Mouse (Mus musculus): Measurements from ENCODE around the gene Bcas3. TPM values are rescaled to one million over a fixed set of nuclear protein-coding genes. Genes with fewer than 3 reads are reported as not detected.
"Not testable (repeated sequence)": the region's sequence is repeated elsewhere in the genome, so short reads cannot be mapped to it uniquely, and the experiment has no call there.

The Bcas3 gene
- polyA plus RNA-seq, 2 experiments from 2014 or later: 31.7 to 46.6 TPM

DNA sequence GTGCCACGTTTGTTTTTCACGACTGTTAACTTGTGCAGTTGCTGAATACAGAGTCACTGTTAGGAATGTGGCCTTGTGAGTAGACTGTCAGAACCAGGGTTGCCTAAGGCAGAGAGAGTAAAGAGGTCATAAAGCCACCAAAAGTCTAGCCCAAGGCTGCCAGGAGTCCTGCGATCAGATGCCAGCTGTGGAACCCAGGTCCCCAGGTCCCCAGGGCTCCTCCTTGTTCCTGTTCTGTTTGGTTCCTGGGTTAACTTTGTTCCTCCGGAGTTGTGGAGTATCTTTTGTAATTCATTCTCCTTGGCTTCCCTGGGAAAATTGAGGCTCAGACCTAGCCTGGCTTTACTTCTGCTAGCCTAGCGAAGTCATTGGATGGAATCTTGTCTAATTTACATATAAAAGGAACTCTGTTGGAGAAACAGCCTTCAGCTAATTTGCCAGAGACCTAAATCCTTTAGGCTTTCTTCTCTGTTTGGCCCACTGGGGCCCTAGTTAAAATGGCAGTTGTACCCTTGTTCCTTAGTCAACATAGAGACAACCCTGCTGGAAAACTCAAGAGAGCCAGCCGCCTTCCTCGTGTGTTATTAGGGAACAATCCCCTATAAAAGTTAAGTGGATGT lies 361.5 kb downstream of the Bcas3 start:
- no peak for ATAC-seq

DNA sequence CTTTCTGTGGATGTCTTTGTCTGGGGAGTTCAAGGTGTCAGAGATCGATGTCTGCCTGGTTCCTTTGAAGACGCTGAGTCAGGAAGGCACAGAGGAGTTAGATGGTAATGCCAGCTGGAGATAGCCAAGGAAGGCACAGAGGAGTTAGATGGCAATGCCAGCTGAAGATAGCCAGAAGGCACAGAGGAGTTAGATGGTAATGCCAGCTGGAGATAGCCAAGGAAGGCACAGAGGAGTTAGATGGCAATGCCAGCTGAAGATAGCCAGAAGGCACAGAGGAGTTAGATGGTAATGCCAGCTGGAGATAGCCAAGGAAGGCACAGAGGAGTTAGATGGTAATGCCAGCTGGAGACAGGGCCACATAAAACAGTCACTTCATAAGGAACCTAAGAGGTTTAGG lies 363.8 kb downstream of the Bcas3 start:
- ATAC-seq: not testable (repeated sequence)

DNA sequence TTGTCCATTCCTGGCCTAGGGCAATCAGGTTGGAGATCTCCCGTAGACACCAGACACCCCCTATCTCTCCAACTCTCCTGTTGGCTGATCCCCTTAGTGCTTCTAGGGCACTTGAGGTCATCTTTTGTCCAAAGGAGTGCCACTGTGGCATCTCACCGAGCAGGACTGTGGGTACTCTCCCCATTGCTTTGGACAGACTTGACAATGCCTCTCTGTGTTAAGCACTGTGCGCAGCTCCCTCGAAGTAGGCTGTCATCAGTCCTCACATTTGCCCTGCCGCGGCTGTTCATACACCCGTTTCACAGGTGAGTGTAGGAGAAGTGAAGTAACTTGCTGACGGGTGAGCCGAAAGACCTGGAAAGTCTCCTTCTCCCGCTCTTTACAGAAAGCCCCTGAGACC lies 366.1 kb downstream of the Bcas3 start:
- ATAC-seq: no peak

DNA sequence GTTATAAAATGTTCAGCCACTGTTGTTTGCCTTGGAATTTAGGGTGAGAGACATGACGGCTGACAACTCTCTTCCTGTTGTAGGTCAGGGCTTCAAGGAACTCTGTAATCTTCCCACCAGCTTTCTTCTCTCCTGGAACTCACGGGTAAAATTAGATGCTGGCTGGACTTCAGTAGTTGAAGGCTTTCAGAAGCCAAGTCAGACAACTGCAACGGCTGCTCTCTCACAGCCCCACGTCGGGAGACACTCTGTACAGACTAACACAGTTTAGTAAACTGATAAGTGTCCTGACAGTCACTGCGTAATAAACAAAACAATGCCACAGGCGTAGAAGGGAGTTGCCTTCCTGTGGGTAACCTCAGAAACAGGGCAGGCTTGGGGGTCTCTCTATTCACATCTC lies 366.8 kb downstream of the Bcas3 start:
- no peak for ATAC-seq

DNA sequence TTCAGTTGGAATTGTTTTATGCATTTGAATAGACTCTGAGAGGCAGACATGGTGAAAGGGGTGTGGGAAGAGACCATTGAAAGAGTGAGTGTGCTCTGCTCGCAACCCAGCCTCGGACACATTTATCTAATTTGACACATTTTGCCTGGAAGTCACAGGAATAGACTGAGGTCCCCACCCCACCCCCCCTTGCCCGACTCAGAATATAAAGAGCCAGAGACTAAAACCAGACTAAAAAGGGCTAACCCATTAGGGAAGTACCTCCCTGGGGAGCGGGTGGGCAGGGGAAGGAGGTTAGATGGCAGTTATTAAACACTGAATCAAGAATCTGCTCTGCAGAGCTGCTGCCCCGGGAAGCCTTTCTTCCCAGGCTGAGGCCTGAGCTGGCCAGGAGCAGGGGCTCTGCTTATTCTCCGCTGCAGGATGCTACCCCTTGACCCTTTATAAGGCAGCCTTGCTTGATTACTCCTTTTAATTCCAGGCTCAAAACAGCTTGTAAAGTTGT lies 367.4 kb downstream of the Bcas3 start:
- ATAC-seq: no peak

DNA sequence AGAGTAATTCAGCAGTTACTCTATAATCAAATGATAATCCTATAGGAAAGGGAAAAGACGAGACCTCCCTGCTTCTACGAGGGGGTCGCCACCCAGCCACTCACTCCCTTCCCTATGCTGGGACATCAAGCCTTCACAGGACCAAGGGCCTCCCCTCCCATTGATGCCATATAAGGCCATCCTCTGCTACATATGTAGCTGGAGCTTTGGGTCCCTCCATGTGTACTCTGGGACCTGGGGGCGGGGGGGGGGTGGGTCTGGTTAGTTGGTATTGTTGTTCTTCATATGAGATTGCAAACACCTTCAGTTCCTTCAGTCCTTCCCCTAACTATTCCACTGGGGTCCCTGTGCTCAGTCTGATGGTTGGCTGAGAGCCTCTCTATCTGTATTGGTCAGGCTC lies 369.0 kb downstream of the Bcas3 start:
- ATAC-seq: no peak

GRCm38 (mm10) chr11:85724159-85724558 lies 371.2 kb downstream of the Bcas3 start:
- ATAC-seq: no peak

- ATAC-seq: no peak
Measured at GRCm38 (mm10) chr11:85729725-85730124, 376.8 kb downstream of the Bcas3 start.

DNA sequence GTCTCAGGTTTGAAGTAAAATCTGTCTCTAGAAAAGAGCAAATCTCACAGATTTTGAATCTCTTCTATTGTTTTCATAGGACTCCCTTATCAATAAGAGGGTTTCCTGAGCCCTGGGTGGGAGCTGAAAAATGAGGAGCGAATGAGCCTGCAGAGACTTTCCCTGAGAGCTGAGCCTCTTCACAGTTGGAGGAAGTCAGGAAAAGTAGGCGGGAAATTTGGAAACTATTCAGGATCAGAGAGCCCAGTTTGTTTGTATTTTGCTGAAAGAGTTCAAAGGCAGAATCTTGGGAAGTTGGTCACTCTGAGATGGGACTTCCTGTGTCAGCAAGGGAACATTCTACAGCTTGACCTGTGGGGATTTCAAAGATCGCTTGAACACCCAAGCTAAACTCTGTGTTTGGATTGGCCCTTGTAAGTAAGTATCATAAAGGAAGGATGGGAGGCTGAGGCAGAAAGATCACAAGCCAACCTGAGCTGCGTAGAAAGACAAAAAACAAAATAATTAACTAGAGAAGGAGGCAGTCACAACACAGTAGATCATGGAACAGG lies 379.6 kb downstream of the Bcas3 start:
- ATAC-seq: no peak

DNA sequence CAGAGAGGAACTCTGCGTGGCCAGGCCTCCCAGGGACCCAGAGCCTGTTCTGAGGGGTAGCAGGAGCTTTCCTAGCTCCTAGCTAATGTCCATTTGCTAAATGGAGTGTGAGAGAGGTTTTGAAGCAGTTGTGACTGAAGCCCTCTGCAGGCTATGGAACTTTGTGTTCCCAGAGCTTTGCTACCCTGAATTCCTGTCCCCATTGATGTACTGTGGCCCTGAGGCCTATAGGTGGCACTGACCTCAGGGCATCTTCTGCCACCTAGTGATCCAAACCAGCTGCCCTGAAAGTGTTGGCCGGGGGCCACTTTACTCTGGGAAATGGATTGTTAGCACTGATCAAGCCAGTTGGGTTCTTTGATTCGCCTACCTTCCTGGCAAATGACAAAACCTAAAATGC lies 380.6 kb downstream of the Bcas3 start:
- no peak for ATAC-seq

DNA sequence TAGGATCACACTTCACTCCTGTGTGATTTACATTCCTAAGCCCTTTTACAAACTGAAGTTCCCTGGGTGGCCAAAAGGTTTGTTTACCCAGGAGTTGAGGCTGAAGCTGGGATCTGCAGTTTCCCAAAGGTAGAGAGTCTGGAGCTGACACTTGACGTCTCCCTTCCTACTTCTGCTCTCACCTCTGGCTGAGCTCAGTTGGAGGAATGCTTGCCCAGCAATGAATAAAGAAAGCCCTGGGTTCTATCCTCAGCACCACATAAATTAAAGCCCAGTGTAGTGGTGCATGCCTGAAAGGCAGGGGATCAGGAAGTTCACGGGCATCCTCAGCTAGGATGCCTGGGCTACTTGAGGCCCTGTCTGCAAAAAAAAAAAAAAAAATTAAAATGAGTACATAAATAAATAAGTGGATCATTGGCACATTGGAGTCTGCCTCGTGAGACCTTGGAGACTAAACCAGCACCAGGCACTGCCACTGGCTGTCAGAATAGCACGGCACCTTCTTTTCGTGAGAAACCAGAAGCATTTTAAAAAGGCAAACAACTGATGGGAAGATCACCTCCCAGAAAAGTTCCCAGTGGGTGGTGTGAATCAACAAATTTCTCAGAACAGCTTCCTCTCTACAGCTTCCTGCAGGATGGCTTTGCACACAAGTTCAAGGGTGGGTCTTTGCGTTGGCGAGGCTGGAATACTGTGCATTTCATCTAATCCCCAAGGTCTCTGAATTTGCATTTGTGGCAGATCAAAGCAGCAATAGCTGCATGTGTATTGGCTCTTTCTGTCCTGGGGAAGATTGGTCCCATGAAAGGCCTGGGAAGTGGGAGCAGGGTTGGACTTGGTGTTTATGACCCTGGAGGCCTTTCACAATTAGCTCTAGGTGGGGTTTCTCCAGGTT lies 381.6 kb downstream of the Bcas3 start:
- no peak for ATAC-seq

DNA sequence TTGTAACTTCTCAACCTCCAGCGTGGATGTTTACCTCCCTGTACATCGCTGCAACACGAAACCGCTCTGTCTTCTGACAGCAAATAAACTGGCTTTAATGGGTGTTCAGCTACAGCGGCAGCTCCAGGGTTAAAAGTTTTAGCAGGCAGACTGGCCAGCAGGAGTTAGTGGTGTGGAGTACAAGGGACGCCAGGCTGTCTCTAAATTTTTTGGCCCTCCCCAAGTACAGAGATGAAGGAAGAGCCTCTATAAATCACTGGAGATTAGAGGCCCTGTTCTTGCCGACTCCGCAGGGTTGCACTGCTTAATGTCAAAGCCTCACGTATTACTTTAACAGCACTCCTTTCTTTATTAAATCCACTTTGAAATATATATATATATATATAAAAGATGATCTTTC lies 384.3 kb downstream of the Bcas3 start:
- ATAC-seq: no peak

- no peak for ATAC-seq
Measured at GRCm38 (mm10) chr11:85737893-85738292, 384.9 kb downstream of the Bcas3 start.

DNA sequence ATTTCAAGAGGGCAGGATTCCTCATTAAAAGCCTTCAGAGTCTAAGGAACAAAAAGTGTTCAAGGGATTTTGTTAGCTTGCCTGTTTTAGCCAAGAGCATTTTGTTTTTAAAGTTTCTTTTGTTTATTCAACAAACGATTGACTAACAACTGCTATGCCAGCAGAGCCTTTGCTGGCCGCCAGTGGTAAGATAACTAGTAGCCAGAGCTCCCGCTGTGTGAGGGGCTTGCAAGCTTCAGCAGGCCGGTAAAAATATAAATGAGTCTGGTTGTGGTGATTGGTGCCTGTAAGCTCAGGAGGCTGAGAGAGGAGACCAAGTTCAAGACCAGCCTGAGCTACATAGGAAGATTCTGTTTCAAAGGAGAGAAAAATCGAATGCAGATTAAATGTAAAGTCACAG lies 385.6 kb downstream of the Bcas3 start:
- ATAC-seq: no peak

DNA sequence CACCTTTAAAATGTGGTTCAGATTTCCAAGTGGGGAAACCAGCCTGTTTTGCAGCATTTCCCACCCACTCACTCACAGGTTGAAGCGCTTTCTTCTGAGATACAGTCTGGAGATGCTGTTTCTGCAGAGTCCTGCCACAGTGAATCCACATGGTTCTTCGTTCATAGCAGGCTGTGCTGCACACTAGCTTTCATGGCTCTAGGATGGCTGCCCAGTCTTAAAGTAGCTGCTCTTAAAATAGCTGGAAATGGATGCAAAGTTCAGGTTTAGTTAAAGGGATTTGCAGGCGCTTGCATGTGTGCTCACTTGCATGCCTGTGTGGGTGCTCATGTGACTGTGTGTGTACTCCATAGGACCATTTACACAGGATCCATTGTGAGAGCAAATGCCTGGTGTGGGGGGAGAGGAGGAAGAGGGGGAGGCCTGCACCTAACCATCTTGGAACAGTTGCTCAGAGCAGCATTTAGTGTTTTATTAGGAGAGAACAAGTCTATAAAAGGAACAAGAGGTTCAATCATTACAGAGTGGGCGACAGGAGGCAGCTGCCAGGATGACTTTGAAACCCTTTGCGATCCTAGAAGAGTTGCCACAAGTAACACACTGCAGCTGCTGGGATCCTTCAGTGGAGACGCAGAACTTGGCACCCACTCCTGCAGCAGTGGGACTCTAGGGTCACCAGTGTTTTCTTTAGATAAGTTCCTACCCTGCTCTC lies 386.5 kb downstream of the Bcas3 start:
- no peak for ATAC-seq

DNA sequence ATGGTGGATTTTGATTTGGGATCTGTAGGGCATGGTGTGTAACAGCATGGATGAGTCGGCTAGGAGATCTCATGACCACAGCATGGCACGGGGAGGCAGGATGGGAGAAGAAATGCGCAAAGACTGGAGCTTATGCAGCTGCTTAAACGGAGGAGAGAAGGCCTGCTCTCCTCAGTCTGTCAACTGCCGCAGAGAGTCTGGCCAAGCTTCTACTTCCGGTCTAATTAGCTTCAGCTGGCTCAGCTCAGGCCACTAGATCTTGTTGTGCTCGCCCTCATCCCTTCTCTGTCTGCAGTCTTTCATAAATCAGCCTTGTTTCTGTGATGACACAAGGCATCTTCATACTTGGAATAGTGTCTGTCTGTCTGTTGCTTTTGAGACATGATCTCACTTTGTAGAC lies 393.4 kb downstream of the Bcas3 start:
- ATAC-seq: no peak

DNA sequence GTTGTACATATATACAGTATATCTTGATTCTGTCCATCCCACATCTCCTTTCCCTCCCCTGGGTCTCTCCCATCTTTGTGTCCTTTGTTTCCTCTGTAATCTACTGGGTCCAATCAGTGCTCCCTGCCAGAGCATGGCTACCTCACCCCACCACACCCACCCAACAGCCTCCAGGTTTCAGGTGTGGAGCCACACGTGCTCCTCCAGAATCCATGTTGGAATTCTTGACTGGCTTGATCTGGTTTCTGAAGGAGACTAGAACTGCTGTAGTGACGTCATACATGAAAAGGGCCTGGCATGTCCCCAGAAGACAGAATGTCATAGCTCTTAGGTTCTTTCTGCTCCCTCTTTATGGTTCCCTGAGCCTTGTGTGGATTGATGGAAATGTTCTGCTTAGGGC lies 395.9 kb downstream of the Bcas3 start:
- ATAC-seq: no peak

GRCm38 (mm10) chr11:85751171-85751570 lies 398.2 kb downstream of the Bcas3 start:
- no peak for ATAC-seq

GRCm38 (mm10) chr11:85754631-85755502 lies 401.9 kb downstream of the Bcas3 start:
- ATAC-seq: no peak

DNA sequence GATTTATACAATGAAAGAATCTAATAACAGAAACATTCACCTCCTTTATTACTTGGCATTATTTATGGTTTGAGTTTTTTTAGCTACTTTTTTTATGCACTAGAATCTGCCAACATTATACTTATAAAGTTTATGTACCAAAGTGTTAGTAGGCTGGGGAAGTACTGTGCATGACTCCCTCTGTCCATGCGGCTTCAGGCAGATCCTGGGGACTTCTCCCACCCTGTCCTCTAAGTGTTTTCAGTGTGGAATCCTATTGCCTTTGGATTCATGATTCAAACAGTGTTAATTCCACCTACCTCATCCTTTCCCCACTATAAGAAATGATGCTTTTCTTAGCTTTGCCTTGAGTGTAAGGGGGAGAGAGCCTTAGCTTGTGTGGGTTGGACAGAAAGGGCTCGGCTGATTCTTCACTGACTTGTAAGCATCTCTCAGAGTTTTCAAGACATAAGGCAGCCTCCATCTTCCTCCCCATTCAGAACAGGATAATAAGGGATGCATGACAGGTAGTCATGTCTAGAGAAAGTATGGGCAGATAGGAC lies 402.6 kb downstream of the Bcas3 start:
- no peak for ATAC-seq

GRCm38 (mm10) chr11:85758891-85759290 lies 405.9 kb downstream of the Bcas3 start:
- ATAC-seq: no peak
